Mouse (Mus musculus) heart, embryonic 16.5 days (tissue): ENCODE measurements around the gene Dpt. TPM values are rescaled to one million over a fixed set of nuclear protein-coding genes. Genes with fewer than 3 reads are reported as not detected.
"Not testable (repeated sequence)": the region's sequence is repeated elsewhere in the genome, so short reads cannot be mapped to it uniquely, and the experiment has no call there.

Experiments used
- ATAC-seq: fragments of 200-750 bp; cut with Nextera tagmentation; replicated peaks from 2 replicates; pipeline ENCODE4 v1.8.0; 2017; ENCODE audit warnings: moderate number of reproducible peaks; ENCODE audit not compliant: insufficient read depth, low FRiP score; ENCODE audit errors: extremely low read depth
- H3K27ac ChIP-seq: fragments of 300-500 bp; sonication (generic); 2 replicates; pipeline ENCODE4 v1.5.1; 2014; ENCODE audit warnings: mild to moderate bottlenecking, low read length, control low read depth, moderate library complexity
- H3K27me3 ChIP-seq: fragments of 300-500 bp; sonication (generic); 2 replicates; pipeline ENCODE4 v1.6.1; 2014; ENCODE audit warnings: low read length, mixed read lengths; ENCODE audit not compliant: control insufficient read depth, insufficient read depth
- H3K36me3 ChIP-seq: fragments of 300-500 bp; sonication (generic); 2 replicates; pipeline ENCODE4 v1.6.1; 2014; ENCODE audit not compliant: control insufficient read depth, insufficient read depth
- H3K4me1 ChIP-seq: fragments of 300-500 bp; sonication (generic); 2 replicates; pipeline ENCODE4 v1.6.1; 2014; ENCODE audit warnings: low read length, mixed read lengths; ENCODE audit not compliant: control insufficient read depth, insufficient read depth
- H3K4me2 ChIP-seq: fragments of 300-500 bp; sonication (generic); 2 replicates; pipeline ENCODE4 v1.6.1; 2014; ENCODE audit warnings: low read depth, mild to moderate bottlenecking, control low read depth, low read length
- H3K4me3 ChIP-seq: fragments of 300-500 bp; sonication (generic); 2 replicates; pipeline ENCODE4 v1.5.1; 2014; ENCODE audit warnings: mild to moderate bottlenecking, control low read depth, low read length
- H3K9ac ChIP-seq: fragments of 300-500 bp; sonication (generic); 2 replicates; pipeline ENCODE4 v1.6.1; 2014; ENCODE audit warnings: low read length, control low read depth
- H3K9me3 ChIP-seq: fragments of 300-500 bp; sonication (generic); replicated peaks from 2 replicates; pipeline ENCODE4 v1.6.1; 2016; ENCODE audit warnings: low read length; ENCODE audit not compliant: control insufficient read depth
- WGBS: fragments of 180-500 bp; shearing (Covaris S2); extraction: QIAGEN DNeasy Blood & Tissue Kit; methylation state at CpG from one replicate; pipeline ENCODE4 v1.1.7; 2014; 5-methylcytosine and 5-hydroxymethylcytosine counted together
- polyA plus RNA-seq: library from polyadenylated mRNA; unstranded; fragments of >200 nt; fragmentation: Nextera tagmentation; extraction: Ambion mirVana; gene quantifications from 2 replicates; pipeline ENCODE4 v1.2.1, GENCODE M21; 2015

Gene Dpt
- polyA plus RNA-seq, 1 experiment from 2014 or later: 96.2 TPM

DNA sequence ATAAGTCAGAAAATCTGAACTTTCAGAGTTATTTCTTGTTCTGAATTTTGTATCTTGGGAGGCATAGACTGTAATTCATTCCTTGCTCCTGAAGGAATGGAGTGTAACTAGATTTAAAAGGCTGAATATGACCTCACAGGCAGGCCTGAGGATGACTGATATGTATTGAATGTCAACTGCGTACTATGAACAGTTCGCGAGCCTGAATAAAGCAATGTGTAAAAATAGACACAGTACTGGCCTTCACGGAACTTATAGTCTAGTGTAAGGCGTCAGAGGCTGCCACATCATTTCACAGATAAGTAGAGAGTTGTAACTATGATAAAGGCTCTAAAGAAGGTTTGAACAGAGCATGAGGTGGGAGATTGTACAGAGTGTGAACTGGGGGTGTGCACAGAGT lies 10.3 kb upstream of the Dpt start:
- H3K9me3 ChIP-seq: no peaks in the 10 kb centered on the region
- H3K27ac ChIP-seq: no peak overlapping the region
- no peak overlapping the region for H3K4me3 ChIP-seq
- H3K4me2 ChIP-seq: no peak overlapping the region
- H3K4me1 ChIP-seq: peaks cover 3% of the 10 kb centered on the region; the same call in 1 of the 2 replicates
- WGBS: 46% methylated on average over 5 of the region's 5 CpGs
- H3K36me3 ChIP-seq: no peaks in the 10 kb centered on the region
- no peak overlapping the region for H3K9ac ChIP-seq
- H3K27me3 ChIP-seq: no peaks in the 10 kb centered on the region
- ATAC-seq: peak; percentile 45; the same call in 1 of the 2 replicates

DNA sequence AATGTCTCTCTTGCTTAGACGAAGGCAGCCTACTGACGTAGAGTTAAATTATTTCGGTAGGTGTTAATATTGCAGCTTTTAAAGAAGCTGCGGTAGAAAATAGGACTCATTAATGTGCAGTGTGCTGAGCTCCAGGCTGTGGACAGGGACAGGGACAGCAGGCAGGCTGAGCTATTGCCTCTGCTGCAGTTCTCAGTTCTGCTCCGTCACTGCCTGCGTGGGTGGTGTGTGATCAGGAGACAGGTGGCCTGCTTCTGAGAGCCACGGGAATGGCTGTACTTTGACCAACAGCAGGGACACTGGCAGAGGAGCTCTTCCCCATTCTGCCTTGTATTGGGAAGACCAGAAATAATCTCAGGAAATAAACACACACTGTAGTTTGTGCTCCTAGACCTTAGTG lies 8.7 kb upstream of the Dpt start:
- H3K27me3 ChIP-seq: no peaks in the 10 kb centered on the region
- no peak overlapping the region for H3K4me2 ChIP-seq
- H3K4me1 ChIP-seq: 0 out of 2 replicates have a peak, but pooled peaks cover 3% of the 10 kb centered on the region
- 70% methylated on average over 7 of the region's 7 CpGs for WGBS
- no peak overlapping the region for H3K9ac ChIP-seq
- no peak overlapping the region for H3K4me3 ChIP-seq
- no peak for ATAC-seq
- no peaks in the 10 kb centered on the region for H3K9me3 ChIP-seq
- no peak overlapping the region for H3K27ac ChIP-seq
- H3K36me3 ChIP-seq: no peaks in the 10 kb centered on the region

DNA sequence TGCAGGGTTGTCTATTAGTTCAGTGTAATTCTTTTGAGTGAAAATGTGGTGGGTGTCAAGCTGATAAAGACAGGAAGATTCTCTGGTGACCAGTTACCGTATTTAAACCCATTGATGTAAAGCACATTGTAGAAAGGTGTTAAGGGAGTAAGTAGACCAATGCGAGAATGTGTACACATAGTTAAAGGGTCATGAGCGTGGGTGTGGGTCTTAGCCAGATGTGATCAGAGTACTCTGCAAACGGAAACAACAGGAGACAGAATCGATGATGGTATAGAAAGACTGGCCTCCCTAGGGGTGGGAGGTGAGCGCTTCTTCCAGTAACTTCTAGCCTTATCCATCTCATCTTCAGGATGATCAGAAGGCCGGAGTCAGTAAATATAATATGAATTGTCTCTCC lies 8.2 kb upstream of the Dpt start:
- WGBS: 82% methylated on average over 7 of the region's 7 CpGs
- no peak overlapping the region for H3K27ac ChIP-seq

DNA sequence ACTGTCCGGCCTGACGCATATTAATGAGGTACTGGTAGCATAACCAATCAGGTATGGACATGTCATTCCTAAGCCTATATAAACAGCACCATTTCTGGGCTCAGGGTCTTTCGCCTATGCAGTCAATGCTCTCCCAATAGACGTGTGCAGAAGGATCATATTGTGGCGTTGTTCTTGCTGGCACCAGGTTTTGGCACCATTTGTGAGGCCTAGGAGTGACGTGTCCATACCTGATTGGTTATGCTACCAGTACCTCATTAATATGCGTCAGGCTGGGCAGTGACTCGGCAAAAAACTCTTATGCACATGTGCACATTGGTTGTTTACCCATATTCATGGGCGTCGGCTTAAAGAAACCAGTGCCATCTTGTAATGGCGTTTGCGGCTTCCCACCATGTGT lies 6.1 kb upstream of the Dpt start:
- H3K36me3 ChIP-seq, H3K4me2 ChIP-seq, H3K27ac ChIP-seq, H3K9me3 ChIP-seq, ATAC-seq, H3K4me1 ChIP-seq, H3K4me3 ChIP-seq, H3K27me3 ChIP-seq, H3K9ac ChIP-seq: not testable (repeated sequence)
- 91% methylated on average over 12 of the region's 12 CpGs for WGBS

More for the DNA sequence above, 8.2 kb upstream of the Dpt start:
- Histone ChIP-seq H3K4me1 (0 out of 2 replicates have a peak, but pooled peaks cover 3% of the 10 kb centered on the region), H3K4me2 (no peak overlapping the region), H3K27me3 (no peaks in the 10 kb centered on the region), H3K36me3 (no peaks in the 10 kb centered on the region), H3K4me3 (no peak overlapping the region), H3K9me3 (no peaks in the 10 kb centered on the region), H3K9ac (no peak overlapping the region)
- ATAC-seq: no peak

DNA sequence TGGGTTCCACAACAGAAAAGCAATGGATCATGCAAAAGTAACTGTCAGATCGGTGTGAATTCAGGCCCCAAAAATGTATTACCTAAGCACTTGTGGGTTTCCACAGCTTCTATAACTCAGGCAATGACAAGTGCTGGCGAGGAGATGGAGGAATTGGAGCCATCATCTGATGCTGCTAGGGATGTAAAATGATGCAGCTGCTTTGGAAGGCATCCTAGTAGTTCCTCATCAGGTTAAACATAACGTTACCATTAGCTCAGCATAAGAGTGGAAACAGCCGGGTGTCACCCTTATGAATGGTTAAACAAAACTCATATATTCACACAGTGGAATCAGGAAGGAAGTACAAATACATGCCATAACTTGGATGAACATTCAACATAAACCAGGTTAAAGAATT lies 3.4 kb upstream of the Dpt start:
- no peaks in the 10 kb centered on the region for H3K27me3 ChIP-seq
- H3K9ac ChIP-seq: no peak overlapping the region
- no peaks in the 10 kb centered on the region for H3K36me3 ChIP-seq
- 63% methylated on average over 4 of the region's 4 CpGs for WGBS
- H3K9me3 ChIP-seq: no peaks in the 10 kb centered on the region
- no peak overlapping the region for H3K4me2 ChIP-seq
- H3K4me3 ChIP-seq: no peak overlapping the region
- no peak for ATAC-seq
- peaks cover 3% of the 10 kb centered on the region; the same call in 1 of the 2 replicates for H3K4me1 ChIP-seq
- H3K27ac ChIP-seq: no peak overlapping the region

DNA sequence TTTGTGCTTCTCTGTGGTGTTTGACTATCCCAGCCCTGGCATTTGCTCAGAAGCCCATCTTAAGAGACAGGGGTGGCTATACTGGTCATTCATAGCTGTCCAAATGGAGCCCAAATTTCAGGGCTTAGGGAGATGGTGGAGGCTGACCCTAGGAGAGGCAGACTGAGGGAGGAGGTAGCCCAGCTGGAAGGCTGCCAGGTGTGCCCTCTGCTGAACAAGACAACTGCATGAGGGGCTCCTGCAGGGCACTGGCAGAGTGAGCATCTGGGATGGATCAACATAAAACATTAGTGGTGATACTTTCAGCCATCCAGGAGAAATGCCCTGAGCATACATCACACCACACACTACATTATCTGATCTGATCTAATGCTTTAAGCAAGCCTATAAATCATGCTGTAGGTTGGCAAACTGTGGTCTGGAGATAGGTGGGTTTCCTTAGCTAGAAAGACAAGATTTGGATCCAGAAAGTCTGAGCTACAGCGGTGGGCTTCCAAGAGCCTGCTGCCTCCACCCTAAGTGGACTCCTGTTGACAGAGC lies 1.4 kb downstream of the Dpt start:
- ATAC-seq: no peak
- H3K36me3 ChIP-seq: no peaks in the 10 kb centered on the region
- peaks cover 3% of the 10 kb centered on the region; the same call in 1 of the 2 replicates for H3K4me1 ChIP-seq
- H3K27ac ChIP-seq: peak overlapping the region; percentile 61
- WGBS: 58% methylated on average over 1 of the region's 1 CpGs
- peak overlapping the region; percentile 42 for H3K4me2 ChIP-seq
- H3K4me3 ChIP-seq: peak overlapping the region; percentile 28
- H3K9ac ChIP-seq: peak overlapping the region; percentile 38
- no peaks in the 10 kb centered on the region for H3K9me3 ChIP-seq
- H3K27me3 ChIP-seq: no peaks in the 10 kb centered on the region

DNA sequence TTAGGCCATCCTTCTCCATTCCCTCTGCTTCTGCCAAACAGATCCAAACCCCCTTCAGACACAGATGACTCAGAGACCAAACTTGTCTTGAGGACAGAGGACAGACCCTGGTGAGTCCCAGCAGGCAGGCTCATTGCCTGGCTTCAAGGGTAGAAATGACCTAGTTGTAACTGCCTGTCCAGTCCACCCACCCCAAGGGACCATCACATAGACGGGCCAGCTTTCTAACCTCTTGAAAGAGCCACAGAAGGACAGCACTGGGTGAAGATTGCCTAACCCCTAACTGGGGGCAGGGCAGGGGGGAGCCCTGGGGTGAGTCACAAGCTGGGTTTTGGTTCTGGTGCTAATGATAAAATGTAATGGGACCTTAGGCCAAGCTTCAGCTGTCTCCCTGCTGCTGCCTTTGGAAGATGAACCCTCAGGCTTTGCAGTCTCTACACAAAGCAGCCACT lies 2.1 kb downstream of the Dpt start:
- Histone ChIP-seq H3K27ac (peak overlapping the region; percentile 61), H3K27me3 (no peaks in the 10 kb centered on the region), H3K4me1 (peaks cover 3% of the 10 kb centered on the region; the same call in 1 of the 2 replicates), H3K36me3 (no peaks in the 10 kb centered on the region), H3K4me3 (peak overlapping the region; percentile 28; the same call in 1 of the 2 replicates), H3K4me2 (peak overlapping the region; percentile 42), H3K9me3 (no peaks in the 10 kb centered on the region), H3K9ac (peak overlapping the region; percentile 38)
- WGBS: 45% methylated on average over 1 of the region's 1 CpGs
- no peak; the same call in 1 of the 2 replicates for ATAC-seq

DNA sequence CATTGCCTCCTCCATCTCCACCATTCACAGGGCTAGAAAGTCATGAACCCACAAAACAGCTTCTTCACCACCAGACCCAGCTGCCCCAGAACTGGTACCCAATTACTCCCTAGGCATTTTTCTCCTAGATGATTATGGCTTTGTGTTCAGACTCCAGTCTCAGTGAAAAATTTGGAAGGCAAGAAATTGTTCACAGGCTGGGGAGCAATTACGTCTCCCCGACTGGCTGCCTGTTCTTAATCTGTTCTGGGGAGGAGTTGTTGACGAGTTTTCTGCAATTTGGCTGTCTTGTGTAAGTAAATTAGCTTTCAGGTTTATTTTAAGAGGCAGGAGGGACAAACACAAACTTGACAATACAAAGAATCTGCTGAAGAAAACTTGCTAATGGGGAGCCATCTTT lies 2.7 kb downstream of the Dpt start:
- Histone ChIP-seq H3K4me1 (peaks cover 3% of the 10 kb centered on the region; the same call in 1 of the 2 replicates), H3K27ac (no peak overlapping the region; the same call in 1 of the 2 replicates), H3K36me3 (no peaks in the 10 kb centered on the region), H3K4me3 (no peak overlapping the region), H3K27me3 (no peaks in the 10 kb centered on the region), H3K9me3 (no peaks in the 10 kb centered on the region), H3K4me2 (peak overlapping the region; percentile 0), H3K9ac (no peak overlapping the region)
- 75% methylated on average over 3 of the region's 3 CpGs for WGBS
- no peak for ATAC-seq

DNA sequence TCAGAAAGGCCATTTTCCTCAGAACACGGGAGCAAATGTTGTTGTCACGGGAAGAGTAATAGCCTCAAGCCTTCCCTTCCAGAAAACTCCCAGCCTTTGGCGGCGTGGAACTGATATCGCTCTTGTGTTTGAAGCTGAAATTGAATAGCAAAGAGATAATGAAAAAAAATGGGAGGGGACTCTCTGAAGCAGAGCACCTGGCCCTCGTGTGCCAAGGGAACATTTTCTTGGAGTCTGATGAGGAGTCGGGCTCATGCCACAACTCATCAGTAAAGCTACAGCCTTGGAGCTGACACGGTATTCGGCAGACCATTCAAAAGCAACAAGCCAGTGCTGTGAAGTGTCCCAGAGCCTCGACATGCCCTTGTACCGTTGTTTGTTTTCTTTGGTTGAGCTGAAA lies 7.8 kb downstream of the Dpt start:
- no peaks in the 10 kb centered on the region for H3K36me3 ChIP-seq
- 65% methylated on average over 11 of the region's 11 CpGs for WGBS
- H3K27me3 ChIP-seq: no peaks in the 10 kb centered on the region
- no peaks in the 10 kb centered on the region for H3K4me1 ChIP-seq
- H3K4me3 ChIP-seq: no peak overlapping the region
- no peaks in the 10 kb centered on the region for H3K9me3 ChIP-seq
- no peak overlapping the region for H3K27ac ChIP-seq
- ATAC-seq: no peak
- H3K4me2 ChIP-seq: no peak overlapping the region
- no peak overlapping the region for H3K9ac ChIP-seq
